Mouse (Mus musculus) hindbrain, embryonic 14.5 days (tissue): ENCODE data around the gene Zscan10. TPM values are rescaled to one million over a fixed set of nuclear protein-coding genes. Genes with fewer than 3 reads are reported as not detected.

Experiments used
- ATAC-seq: fragments of 200-750 bp; cut with Nextera tagmentation; 2 replicates; pipeline ENCODE4 v1.8.0; 2017; ENCODE audit warnings: moderate number of reproducible peaks, mild to moderate bottlenecking, moderate TSS enrichment, moderate library complexity; ENCODE audit not compliant: low FRiP score
- DNase-seq: peaks from one replicate; pipeline ENCODE4 v3.0.0-alpha.2; 2015; ENCODE audit warnings: low spot score
- H3K27ac ChIP-seq: fragments of 300-500 bp; sonication (generic); 2 replicates; pipeline ENCODE4 v1.5.1; 2014; ENCODE audit warnings: mild to moderate bottlenecking, moderate library complexity
- H3K27me3 ChIP-seq: fragments of 300-500 bp; sonication (generic); 2 replicates; pipeline ENCODE4 v1.6.1; 2014; ENCODE audit warnings: mild to moderate bottlenecking, low read length, mixed read lengths; ENCODE audit not compliant: control insufficient read depth, insufficient read depth
- H3K36me3 ChIP-seq: fragments of 300-500 bp; sonication (generic); replicated peaks from 2 replicates; pipeline ENCODE4 v1.6.1; 2014; ENCODE audit not compliant: control insufficient read depth, insufficient read depth
- H3K4me1 ChIP-seq: fragments of 300-500 bp; sonication (generic); replicated peaks from 2 replicates; pipeline ENCODE4 v1.6.1; 2014; ENCODE audit warnings: antibody characterized with exemption, low read length, mixed read lengths; ENCODE audit not compliant: control insufficient read depth, insufficient read depth
- H3K4me2 ChIP-seq: fragments of 300-500 bp; sonication (generic); replicated peaks from 2 replicates; pipeline ENCODE4 v1.6.1; 2014; ENCODE audit warnings: mild to moderate bottlenecking, moderate library complexity
- H3K4me3 ChIP-seq: fragments of 300-500 bp; sonication (generic); replicated peaks from 2 replicates; pipeline ENCODE4 v1.5.1; 2014; ENCODE audit warnings: mild to moderate bottlenecking, low read length
- H3K9ac ChIP-seq: fragments of 300-500 bp; sonication (generic); 2 replicates; pipeline ENCODE4 v1.6.1; 2014
- H3K9me3 ChIP-seq: fragments of 300-500 bp; sonication (generic); 2 replicates; pipeline ENCODE4 v1.6.1; 2016; ENCODE audit warnings: low read length; ENCODE audit not compliant: control insufficient read depth
- WGBS: fragments of 180-500 bp; shearing (Covaris S2); extraction: QIAGEN DNeasy Blood & Tissue Kit; methylation state at CpG from one replicate; pipeline ENCODE4 v1.1.7; 2014; 5-methylcytosine and 5-hydroxymethylcytosine counted together
- polyA plus RNA-seq: library from polyadenylated mRNA; unstranded; fragments of >200 nt; fragmentation: Nextera tagmentation; extraction: Ambion mirVana; gene quantifications from 2 replicates; pipeline ENCODE4 v1.2.1, GENCODE M21; 2014

The Zscan10 gene
- polyA plus RNA-seq, 1 experiment from 2014 or later: 0.25 TPM

- ATAC-seq (no peak), DNase-seq (no peak)
- Histone ChIP-seq H3K9ac (no peak overlapping the region), H3K27ac (no peak overlapping the region), H3K36me3 (no peaks in the 10 kb centered on the region), H3K4me3 (no peak overlapping the region), H3K9me3 (no peaks in the 10 kb centered on the region), H3K4me1 (no peaks in the 10 kb centered on the region), H3K4me2 (no peak overlapping the region), H3K27me3 (peaks cover 2% of the 10 kb centered on the region)
- WGBS: 59% methylated on average over 2 of the region's 2 CpGs
Measured at GRCm38 (mm10) chr17:23654410-23654809, 53.8 kb downstream of the Zscan10 start.

- Histone ChIP-seq H3K36me3 (no peaks in the 10 kb centered on the region), H3K27ac (no peak overlapping the region), H3K4me3 (no peak overlapping the region), H3K27me3 (peaks cover 34% of the 10 kb centered on the region), H3K9ac (no peak overlapping the region), H3K9me3 (no peaks in the 10 kb centered on the region), H3K4me1 (0 out of 2 replicates have a peak, but pooled peaks cover 3% of the 10 kb centered on the region), H3K4me2 (no peak overlapping the region)
- ATAC-seq: no peak
- no peak for DNase-seq
- 86% methylated on average over 3 of the region's 3 CpGs for WGBS
Measured at GRCm38 (mm10) chr17:23658450-23658849, 57.8 kb downstream of the Zscan10 start.

GRCm38 (mm10) chr17:23660117-23660875 lies 59.6 kb downstream of the Zscan10 start, which contains the start of gene Bicdl2:
Gene Bicdl2 (plus strand): TSS chr17:23660506.
- Histone ChIP-seq H3K4me3 (no peak within 1 kb of the TSS), H3K4me2 (no peak within 1 kb of the TSS), H3K27me3 (peaks cover 34% of the 10 kb centered on the region), H3K9ac (no peak within 1 kb of the TSS), H3K9me3 (no peaks in the 10 kb centered on the region), H3K27ac (no peak within 1 kb of the TSS), H3K36me3 (no peaks in the 10 kb centered on the region), H3K4me1 (0 out of 2 replicates have a peak, but pooled peaks cover 3% of the 10 kb centered on the region)
- DNase-seq: no peak
- 4% methylated on average over 27 of the region's 27 CpGs for WGBS
- no peak for ATAC-seq

Other genes with a start within 250 kb of the Zscan10 start
- not detected in 2 replicates for gene Vmn2r116, start 216.3 kb upstream of the Zscan10 start, polyA plus RNA-seq
- gene Vmn2r117, start 121.2 kb upstream of the Zscan10 start, polyA plus RNA-seq: not detected in 2 replicates
- 15.4 and 15.6 TPM in 2 replicates for gene Zfp213, start 36.6 kb upstream of the Zscan10 start, polyA plus RNA-seq
- gene Zfp13, start 1.4 kb upstream of the Zscan10 start, polyA plus RNA-seq: 20.3 and 21.4 TPM in 2 replicates
- 1.0 and 1.6 TPM in 2 replicates for gene Mmp25, start 44.4 kb downstream of the Zscan10 start, polyA plus RNA-seq
- gene Bicdl2, start 59.6 kb downstream of the Zscan10 start, polyA plus RNA-seq: 0.24 TPM in 1 of 2 replicates, not detected in the other
- gene Hcfc1r1, start 72.7 kb downstream of the Zscan10 start, polyA plus RNA-seq: 129 and 143 TPM in 2 replicates
- 39.7 and 40.0 TPM in 2 replicates for gene Thoc6, start 73.0 kb downstream of the Zscan10 start, polyA plus RNA-seq
- gene Tnfrsf12a, start 76.6 kb downstream of the Zscan10 start, polyA plus RNA-seq: 3.1 and 3.7 TPM in 2 replicates
- 0.24 and 0.26 TPM in 2 replicates for gene Cldn6, start 78.4 kb downstream of the Zscan10 start, polyA plus RNA-seq
- gene Cldn9, start 83.2 kb downstream of the Zscan10 start, polyA plus RNA-seq: 1.7 and 2.6 TPM in 2 replicates
- 0.09 and 0.18 TPM in 2 replicates for gene 1520401A03Rik, start 121.9 kb downstream of the Zscan10 start, polyA plus RNA-seq
- 16.9 and 17.7 TPM in 2 replicates for gene Pkmyt1, start 125.5 kb downstream of the Zscan10 start, polyA plus RNA-seq
- gene Paqr4, start 140.0 kb downstream of the Zscan10 start, polyA plus RNA-seq: 57.5 and 62.8 TPM in 2 replicates
- gene Kremen2, start 145.0 kb downstream of the Zscan10 start, polyA plus RNA-seq: 0.74 and 0.90 TPM in 2 replicates
- 179 and 183 TPM in 2 replicates for gene Flywch1, start 170.7 kb downstream of the Zscan10 start, polyA plus RNA-seq
- gene Flywch2, start 185.2 kb downstream of the Zscan10 start, polyA plus RNA-seq: 75.4 and 78.4 TPM in 2 replicates
- gene Srrm2, start 189.7 kb downstream of the Zscan10 start, polyA plus RNA-seq: 390 and 455 TPM in 2 replicates
- 1,176 and 1,404 TPM in 2 replicates for gene Elob, start 228.3 kb downstream of the Zscan10 start, polyA plus RNA-seq
- gene Prss33, start 235.2 kb downstream of the Zscan10 start, polyA plus RNA-seq: not detected in 2 replicates
- 0.16 TPM in 1 of 2 replicates, not detected in the other for gene Prss32, start 243.0 kb downstream of the Zscan10 start, polyA plus RNA-seq
- 1.1 and 2.3 TPM in 2 replicates for gene Prss41, start 243.3 kb downstream of the Zscan10 start, polyA plus RNA-seq